Mouse (Mus musculus): Measurements from ENCODE around the gene Exoc6b. TPM values are rescaled to one million over a fixed set of nuclear protein-coding genes. Genes with fewer than 3 reads are reported as not detected.

The Exoc6b gene
- polyA plus RNA-seq, 1 experiment from 2014 or later = 66.1 TPM

- Histone ChIP-seq H3K9ac (replicated peaks; ENCODE audit: low read depth, low read length) (no peak overlapping the region), H3K4me1 (replicated peaks; ENCODE audit: control insufficient read depth, insufficient read depth, low read length) (peaks cover 52% of the 10 kb centered on the region), H3K27ac (ENCODE audit: low read length) (no peak overlapping the region), H3K9me3 (ENCODE audit: control insufficient read depth, low read length) (no peaks in the 10 kb centered on the region), H3K4me3 (replicated peaks; ENCODE audit: low read length) (peak overlapping the region; percentile 30), H3K27me3 (replicated peaks; ENCODE audit: control insufficient read depth, insufficient read depth, low read length) (peaks cover 66% of the 10 kb centered on the region), H3K4me2 (ENCODE audit: low read length) (peak overlapping the region; percentile 54), H3K36me3 (ENCODE audit: control insufficient read depth, insufficient read depth) (no peaks in the 10 kb centered on the region)
- ATAC-seq = peak; percentile 63
- 0% methylated on average over 25 of the region's 26 CpGs for WGBS
Observed at GRCm38 (mm10) chr6:84583371-84583770, 485.9 kb downstream of the Exoc6b start.

GRCm38 (mm10) chr6:84582826-84583225, 486.5 kb downstream of the Exoc6b start:
- peaks cover 46% of the 10 kb centered on the region for H3K4me1 ChIP-seq (replicated peaks; ENCODE audit: control insufficient read depth, insufficient read depth, low read length)

GRCm38 (mm10) chr6:84581833-84582445, 487.4 kb downstream of the Exoc6b start:
- Histone ChIP-seq H3K27ac (ENCODE audit: low read length) (no peak overlapping the region), H3K4me1 (replicated peaks; ENCODE audit: control insufficient read depth, insufficient read depth, low read length) (peaks cover 39% of the 10 kb centered on the region), H3K4me2 (ENCODE audit: low read length) (no peak overlapping the region), H3K9ac (replicated peaks; ENCODE audit: low read depth, low read length) (no peak overlapping the region), H3K36me3 (ENCODE audit: control insufficient read depth, insufficient read depth) (no peaks in the 10 kb centered on the region), H3K4me3 (replicated peaks; ENCODE audit: low read length) (no peak overlapping the region), H3K27me3 (replicated peaks; ENCODE audit: control insufficient read depth, insufficient read depth, low read length) (peaks cover 57% of the 10 kb centered on the region), H3K9me3 (ENCODE audit: control insufficient read depth, low read length) (no peaks in the 10 kb centered on the region)
- no peak for ATAC-seq
- WGBS = 59% methylated on average over 9 of the region's 9 CpGs

More at GRCm38 (mm10) chr6:84582826-84583225, 486.5 kb downstream of the Exoc6b start:
- no peak for ATAC-seq
- no peaks in the 10 kb centered on the region for H3K36me3 ChIP-seq (ENCODE audit: control insufficient read depth, insufficient read depth)
- no peak overlapping the region; the same call in 1 of the 2 replicates for H3K4me3 ChIP-seq (replicated peaks; ENCODE audit: low read length)
- H3K9ac ChIP-seq (replicated peaks; ENCODE audit: low read depth, low read length) = no peak overlapping the region
- no peak overlapping the region for H3K27ac ChIP-seq (ENCODE audit: low read length)
- peaks cover 60% of the 10 kb centered on the region for H3K27me3 ChIP-seq (replicated peaks; ENCODE audit: control insufficient read depth, insufficient read depth, low read length)
- no peak overlapping the region for H3K4me2 ChIP-seq (ENCODE audit: low read length)
- H3K9me3 ChIP-seq (ENCODE audit: control insufficient read depth, low read length) = no peaks in the 10 kb centered on the region
- 12% methylated on average over 5 of the region's 5 CpGs for WGBS

- Histone ChIP-seq H3K4me2 (ENCODE audit: low read length) (no peak overlapping the region), H3K27ac (ENCODE audit: low read length) (no peak overlapping the region), H3K9ac (replicated peaks; ENCODE audit: low read depth, low read length) (no peak overlapping the region), H3K9me3 (ENCODE audit: control insufficient read depth, low read length) (no peaks in the 10 kb centered on the region), H3K36me3 (ENCODE audit: control insufficient read depth, insufficient read depth) (no peaks in the 10 kb centered on the region), H3K27me3 (replicated peaks; ENCODE audit: control insufficient read depth, insufficient read depth, low read length) (peaks cover 57% of the 10 kb centered on the region), H3K4me1 (replicated peaks; ENCODE audit: control insufficient read depth, insufficient read depth, low read length) (peaks cover 32% of the 10 kb centered on the region), H3K4me3 (replicated peaks; ENCODE audit: low read length) (no peak overlapping the region)
- ATAC-seq = no peak
- WGBS = 61% methylated on average over 6 of the region's 6 CpGs
Observed at GRCm38 (mm10) chr6:84580979-84581832, 488.1 kb downstream of the Exoc6b start.

GRCm38 (mm10) chr6:84579508-84579907, 489.8 kb downstream of the Exoc6b start:
- Histone ChIP-seq H3K27me3 (replicated peaks; ENCODE audit: control insufficient read depth, insufficient read depth, low read length) (peaks cover 44% of the 10 kb centered on the region), H3K4me1 (replicated peaks; ENCODE audit: control insufficient read depth, insufficient read depth, low read length) (peaks cover 16% of the 10 kb centered on the region), H3K27ac (ENCODE audit: low read length) (no peak overlapping the region), H3K9me3 (ENCODE audit: control insufficient read depth, low read length) (no peaks in the 10 kb centered on the region), H3K4me2 (ENCODE audit: low read length) (no peak overlapping the region), H3K9ac (replicated peaks; ENCODE audit: low read depth, low read length) (no peak overlapping the region), H3K36me3 (ENCODE audit: control insufficient read depth, insufficient read depth) (no peaks in the 10 kb centered on the region), H3K4me3 (replicated peaks; ENCODE audit: low read length) (no peak overlapping the region)
- WGBS = 69% methylated on average over 8 of the region's 8 CpGs
- no peak for ATAC-seq

- no peak overlapping the region for H3K27ac ChIP-seq (ENCODE audit: low read length)
- no peak overlapping the region for H3K9ac ChIP-seq (replicated peaks; ENCODE audit: low read depth, low read length)
- ATAC-seq = no peak
- H3K4me1 ChIP-seq (replicated peaks; ENCODE audit: control insufficient read depth, insufficient read depth, low read length) = peaks cover 11% of the 10 kb centered on the region
- WGBS = 7% methylated on average over 5 of the region's 5 CpGs
- no peak overlapping the region for H3K4me2 ChIP-seq (ENCODE audit: low read length)
- no peaks in the 10 kb centered on the region for H3K9me3 ChIP-seq (ENCODE audit: control insufficient read depth, low read length)
- no peaks in the 10 kb centered on the region for H3K36me3 ChIP-seq (ENCODE audit: control insufficient read depth, insufficient read depth)
- peaks cover 39% of the 10 kb centered on the region for H3K27me3 ChIP-seq (replicated peaks; ENCODE audit: control insufficient read depth, insufficient read depth, low read length)
- H3K4me3 ChIP-seq (replicated peaks; ENCODE audit: low read length) = no peak overlapping the region
Observed at GRCm38 (mm10) chr6:84578928-84579327, 490.4 kb downstream of the Exoc6b start.

- peaks cover 6% of the 10 kb centered on the region; the same call in 1 of the 2 replicates for H3K4me1 ChIP-seq (replicated peaks; ENCODE audit: control insufficient read depth, insufficient read depth, low read length)
- H3K9ac ChIP-seq (replicated peaks; ENCODE audit: low read depth, low read length) = no peak overlapping the region
- ATAC-seq = peak; percentile 19; the same call in 1 of the 2 replicates
- H3K27me3 ChIP-seq (replicated peaks; ENCODE audit: control insufficient read depth, insufficient read depth, low read length) = peaks cover 31% of the 10 kb centered on the region
- no peaks in the 10 kb centered on the region for H3K36me3 ChIP-seq (ENCODE audit: control insufficient read depth, insufficient read depth)
- WGBS = 50% methylated on average over 4 of the region's 4 CpGs
- H3K4me2 ChIP-seq (ENCODE audit: low read length) = no peak overlapping the region
- H3K9me3 ChIP-seq (ENCODE audit: control insufficient read depth, low read length) = no peaks in the 10 kb centered on the region
- no peak overlapping the region for H3K4me3 ChIP-seq (replicated peaks; ENCODE audit: low read length)
- no peak overlapping the region for H3K27ac ChIP-seq (ENCODE audit: low read length)
Observed at GRCm38 (mm10) chr6:84577898-84578297, 491.4 kb downstream of the Exoc6b start.

GRCm38 (mm10) chr6:84573905-84574660, 495.2 kb downstream of the Exoc6b start:
- H3K9me3 ChIP-seq (ENCODE audit: control insufficient read depth, low read length) = no peaks in the 10 kb centered on the region
- no peak overlapping the region for H3K9ac ChIP-seq (replicated peaks; ENCODE audit: low read depth, low read length)
- 35% methylated on average over 25 of the region's 25 CpGs for WGBS
- 0 out of 2 replicates have a peak, but pooled peaks cover 6% of the 10 kb centered on the region for H3K27me3 ChIP-seq (replicated peaks; ENCODE audit: control insufficient read depth, insufficient read depth, low read length)
- no peak overlapping the region for H3K4me3 ChIP-seq (replicated peaks; ENCODE audit: low read length)
- ATAC-seq = no peak; the same call in 1 of the 2 replicates
- H3K4me1 ChIP-seq (replicated peaks; ENCODE audit: control insufficient read depth, insufficient read depth, low read length) = peaks cover 6% of the 10 kb centered on the region; the same call in 1 of the 2 replicates
- no peak overlapping the region for H3K27ac ChIP-seq (ENCODE audit: low read length)
- no peaks in the 10 kb centered on the region for H3K36me3 ChIP-seq (ENCODE audit: control insufficient read depth, insufficient read depth)
- H3K4me2 ChIP-seq (ENCODE audit: low read length) = peak overlapping the region; percentile 3

GRCm38 (mm10) chr6:84570039-84570438, 499.3 kb downstream of the Exoc6b start:
- Histone ChIP-seq H3K4me2 (ENCODE audit: low read length) (no peak overlapping the region), H3K27ac (ENCODE audit: low read length) (no peak overlapping the region), H3K9me3 (ENCODE audit: control insufficient read depth, low read length) (no peaks in the 10 kb centered on the region), H3K27me3 (replicated peaks; ENCODE audit: control insufficient read depth, insufficient read depth, low read length) (0 out of 2 replicates have a peak, but pooled peaks cover 2% of the 10 kb centered on the region), H3K4me1 (replicated peaks; ENCODE audit: control insufficient read depth, insufficient read depth, low read length) (peaks cover 6% of the 10 kb centered on the region; the same call in 1 of the 2 replicates), H3K36me3 (ENCODE audit: control insufficient read depth, insufficient read depth) (no peaks in the 10 kb centered on the region), H3K9ac (replicated peaks; ENCODE audit: low read depth, low read length) (no peak overlapping the region), H3K4me3 (replicated peaks; ENCODE audit: low read length) (no peak overlapping the region)
- ATAC-seq = no peak
- WGBS = 25% methylated on average over 3 of the region's 3 CpGs

Data from forebrain, embryonic 16.5 days (tissue).